Mouse (Mus musculus): ENCODE data around the gene Ascc1.

GRCm38 (mm10) chr10:60106531-60107186 is 104.1 kb downstream of the Ascc1 start:
- TF ChIP-seq EP300 (IDR thresholded peaks at IDR 0.05; ENCODE audit: insufficient read depth, low read depth, low read length), result no peak
- no peak for TF ChIP-seq CTCF (IDR thresholded peaks at IDR 0.05; ENCODE audit: low read depth, low read length)
- TF ChIP-seq POLR2A (IDR thresholded peaks at IDR 0.05; ENCODE audit: insufficient read depth, low read length), result no peak
